Mouse (Mus musculus) c-Kit-positive CD71-negative TER-119-negative erythroid progenitor cells, embryonic 14.5 days (primary cell): ENCODE measurements around the gene Rbbp4.
"Not testable (repeated sequence)": the region's sequence is repeated elsewhere in the genome, so short reads cannot be mapped to it uniquely, and the experiment has no call there.

Source experiments
- DNase-seq: peaks from one replicate; pipeline ENCODE4 v3.0.0-alpha.2; 2013; ENCODE audit warnings: low read depth

The Rbbp4 gene

DNA sequence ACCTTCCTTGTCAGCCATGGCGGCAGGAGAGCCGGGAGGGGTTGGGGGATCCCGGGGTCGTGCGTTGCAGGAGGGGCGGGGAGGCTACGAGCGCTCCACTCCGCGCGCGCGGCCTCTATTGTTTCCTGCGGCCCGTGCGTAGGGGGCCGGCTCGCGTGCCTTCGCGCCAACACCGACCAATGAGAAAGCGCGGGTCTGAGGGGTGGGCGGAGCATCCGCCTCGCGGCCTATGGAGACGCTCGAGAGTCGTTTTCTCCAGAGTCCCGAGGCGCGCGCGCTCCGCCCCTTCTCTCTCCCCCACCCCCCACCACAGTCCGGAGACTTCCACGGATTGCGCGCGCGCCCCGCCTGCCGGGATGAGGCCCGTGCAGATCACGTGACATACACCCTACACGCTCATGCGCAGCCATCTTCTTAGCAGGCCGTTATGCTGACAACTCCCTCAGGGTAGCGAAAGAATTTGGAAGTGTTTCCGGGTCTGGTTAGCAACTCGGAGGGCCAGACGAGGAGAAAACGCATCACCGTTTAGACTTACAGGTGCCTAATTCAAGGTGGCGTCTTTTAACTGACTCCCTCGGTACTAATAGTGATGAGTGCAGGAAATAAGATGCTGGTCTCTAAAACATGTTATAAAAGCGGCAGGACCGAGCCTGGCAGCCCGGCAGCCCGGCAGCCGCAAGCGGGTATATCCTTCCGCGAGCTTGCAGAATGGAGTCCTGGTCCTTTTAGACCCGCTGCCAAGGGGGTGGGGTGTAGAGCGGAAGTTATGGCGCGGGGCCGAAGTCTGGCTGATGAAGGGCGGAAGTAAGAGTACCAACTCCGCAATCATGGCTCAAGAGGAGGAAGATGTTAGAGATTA lies at the start of gene Rbbp4, which contains the start of gene Zbtb8os:
Gene Rbbp4, minus strand, starts transcription at position 155 of the 859 bp plus-strand sequence.
Gene Zbtb8os, plus strand, starts transcription at position 480 of the 859 bp plus-strand sequence.
- peak; percentile 97 for DNase-seq

- DNase-seq: no peak
Observed at GRCm38 (mm10) chr4:129384440-129384839, 49.3 kb upstream of the Rbbp4 start.

GRCm38 (mm10) chr4:129383586-129383985 lies 48.4 kb upstream of the Rbbp4 start:
- DNase-seq: no peak

GRCm38 (mm10) chr4:129382488-129382887 lies 47.3 kb upstream of the Rbbp4 start:
- no peak for DNase-seq

GRCm38 (mm10) chr4:129382029-129382428 lies 46.9 kb upstream of the Rbbp4 start:
- no peak for DNase-seq

- DNase-seq: no peak
Observed at GRCm38 (mm10) chr4:129381148-129381547, 46.0 kb upstream of the Rbbp4 start.

DNA sequence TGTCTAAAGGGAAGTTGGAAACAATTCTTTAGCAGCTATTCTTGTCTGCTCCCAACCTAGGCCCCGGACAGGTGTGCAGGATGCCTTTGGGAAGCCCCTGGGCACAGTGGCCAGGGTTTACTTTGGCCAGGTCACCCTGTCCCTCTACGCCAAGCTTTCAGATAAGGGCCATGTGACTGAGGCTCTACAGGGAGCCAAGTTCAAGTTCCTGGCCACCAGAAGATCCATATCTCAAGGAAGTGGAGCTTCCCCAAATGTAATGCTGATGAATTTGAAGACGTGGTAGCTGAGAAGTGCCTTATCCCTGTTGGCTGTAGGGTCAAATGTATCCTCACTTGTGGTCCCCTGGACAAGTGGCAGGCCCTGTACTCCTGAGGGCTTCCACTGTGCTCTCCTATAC lies 44.6 kb upstream of the Rbbp4 start:
- DNase-seq: no peak

GRCm38 (mm10) chr4:129377601-129378390 lies 42.6 kb upstream of the Rbbp4 start, which contains the start of gene Zbtb8a:
TSS of gene Zbtb8a (minus strand) at chr4:129378116.
- DNase-seq: no peak

DNA sequence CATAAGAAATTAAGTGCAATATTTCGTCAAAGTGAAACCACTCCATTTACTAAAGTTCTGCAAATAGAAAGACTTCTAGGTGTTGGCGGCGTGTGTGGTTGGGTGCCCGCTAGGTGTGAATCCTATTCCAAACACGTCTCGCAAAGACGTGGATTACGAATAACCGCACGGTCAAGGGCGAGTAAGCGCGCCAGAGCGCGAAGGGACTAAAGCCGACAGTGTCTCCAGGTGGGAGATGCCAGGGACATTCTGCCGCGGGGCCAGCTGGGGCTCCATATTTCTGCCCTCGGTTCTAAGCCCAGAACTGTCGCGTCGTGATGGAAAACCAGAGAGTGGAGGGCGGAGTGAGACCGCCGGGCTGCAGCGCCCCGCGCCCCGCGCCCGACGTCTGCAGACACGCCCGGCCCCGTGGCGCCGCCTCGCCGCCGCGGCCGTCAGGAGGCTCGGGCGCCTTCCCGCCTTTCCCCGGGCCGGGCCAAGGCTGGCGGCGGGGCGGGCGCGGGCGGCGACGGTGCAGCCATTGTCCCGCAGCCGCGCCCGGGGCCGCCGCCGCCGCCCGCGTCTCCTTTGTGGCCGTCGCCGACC lies 41.9 kb upstream of the Rbbp4 start:
- DNase-seq: no peak

- no peak for DNase-seq
Observed at GRCm38 (mm10) chr4:129375821-129376220, 40.7 kb upstream of the Rbbp4 start.

DNA sequence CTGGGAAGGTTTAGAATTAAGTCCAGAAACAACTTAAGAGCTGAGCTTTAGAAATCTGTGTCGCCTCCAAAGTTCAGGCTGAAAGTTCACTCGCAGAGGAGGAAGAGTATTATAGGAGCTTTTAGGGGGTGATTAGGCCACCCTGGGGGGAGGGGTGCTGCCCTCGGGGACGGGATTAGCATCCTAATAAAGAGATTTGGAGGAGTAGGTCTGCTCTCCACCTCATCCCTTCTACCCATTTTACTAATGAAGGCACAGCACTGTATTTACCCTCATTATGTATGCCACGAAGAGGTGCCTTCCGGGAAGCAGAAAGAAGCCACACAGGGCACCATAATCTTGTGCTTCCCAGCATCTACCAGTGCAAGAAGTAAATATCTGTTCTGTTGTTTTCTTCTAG lies 39.8 kb upstream of the Rbbp4 start:
- DNase-seq: no peak

GRCm38 (mm10) chr4:129374219-129374755 lies 39.1 kb upstream of the Rbbp4 start:
- DNase-seq: no peak

- no peak for DNase-seq
Observed at GRCm38 (mm10) chr4:129373202-129373976, 38.2 kb upstream of the Rbbp4 start.

DNA sequence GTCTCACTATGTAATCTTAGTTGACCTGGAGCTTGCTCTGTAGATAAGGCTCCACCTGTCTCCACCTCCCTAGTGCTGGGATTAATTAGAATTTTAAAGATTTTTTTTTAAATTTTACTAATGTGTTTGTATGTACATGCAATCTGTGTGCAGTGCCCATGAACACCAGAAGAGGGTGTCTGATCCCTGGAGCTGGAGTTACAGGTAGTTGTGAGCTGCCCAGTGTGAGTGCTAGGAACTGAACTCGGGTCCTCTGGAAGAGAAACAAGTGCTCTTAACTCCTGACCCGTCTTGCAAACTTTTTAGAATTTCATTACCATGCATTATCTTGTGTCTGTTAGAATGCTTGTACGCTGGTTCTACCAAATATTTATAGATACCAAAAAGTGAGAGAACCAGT lies 36.2 kb upstream of the Rbbp4 start:
- DNase-seq: no peak

- DNase-seq: no peak
Observed at GRCm38 (mm10) chr4:129365224-129365623, 30.1 kb upstream of the Rbbp4 start.

DNA sequence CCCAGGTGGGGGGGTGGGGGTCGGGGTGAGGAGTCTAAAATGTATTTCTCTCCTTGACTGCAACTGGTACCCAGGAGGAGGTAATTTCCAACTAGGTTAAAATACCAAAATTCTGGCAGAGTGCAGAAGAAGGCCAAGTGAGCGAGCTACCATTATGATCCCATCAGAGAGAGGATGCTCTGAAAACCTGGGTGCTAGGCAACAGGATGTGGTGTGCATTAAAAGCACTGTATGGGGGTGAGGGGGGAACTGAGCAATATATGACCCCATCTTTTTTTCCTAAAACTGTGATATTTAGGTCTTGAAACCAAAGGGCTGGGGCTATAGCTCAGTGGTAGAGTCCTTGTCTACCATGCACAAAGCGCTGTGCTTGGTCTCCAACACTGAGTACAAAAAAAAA lies 29.2 kb upstream of the Rbbp4 start:
- no peak for DNase-seq

DNA sequence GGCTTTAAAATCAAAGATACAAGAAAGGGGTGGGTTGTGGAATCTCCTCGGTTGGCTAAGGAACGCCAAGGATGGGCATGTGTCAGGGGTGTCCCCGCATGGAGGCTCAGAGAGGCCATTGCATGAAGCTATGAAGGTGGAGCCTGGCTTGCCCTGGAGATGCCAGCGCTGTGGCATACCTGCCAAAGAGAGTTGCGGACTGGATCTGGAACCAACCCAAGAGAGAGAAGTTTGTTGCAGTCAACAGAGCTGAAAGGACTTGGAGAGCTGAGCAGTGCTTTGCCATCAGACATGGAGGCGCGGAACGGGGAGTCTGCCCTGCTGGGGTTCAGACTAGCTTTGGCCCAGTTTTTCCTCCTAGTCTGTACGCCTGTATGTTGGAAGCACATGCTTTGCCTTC lies 28.3 kb upstream of the Rbbp4 start:
- DNase-seq: no peak

DNA sequence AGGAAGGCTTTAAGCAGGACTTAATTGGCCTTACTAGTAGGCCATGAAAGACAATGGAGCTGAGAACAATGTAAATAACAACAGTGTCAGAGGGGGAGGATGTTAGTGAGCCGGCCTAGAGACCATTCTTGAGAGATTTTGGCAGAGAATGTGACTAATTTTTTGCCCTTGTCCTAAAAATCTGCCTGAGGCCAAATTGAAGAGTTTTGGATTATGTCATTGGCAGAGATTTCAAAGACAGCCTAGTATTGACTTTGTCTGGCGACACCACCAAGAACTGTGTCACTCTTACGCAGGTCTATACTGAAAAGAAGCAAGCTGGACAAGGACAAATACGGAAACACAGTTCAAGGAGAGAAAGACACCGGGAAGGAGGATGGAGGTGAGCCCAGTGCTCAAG lies 27.6 kb upstream of the Rbbp4 start:
- no peak for DNase-seq

GRCm38 (mm10) chr4:129362238-129362637 lies 27.1 kb upstream of the Rbbp4 start:
- not testable (repeated sequence) for DNase-seq

- no peak for DNase-seq
Observed at GRCm38 (mm10) chr4:129357613-129358163, 22.5 kb upstream of the Rbbp4 start.

- no peak for DNase-seq
Observed at GRCm38 (mm10) chr4:129354236-129354635, 19.1 kb upstream of the Rbbp4 start.
